Mouse (Mus musculus) CH12.LX (cell line): ENCODE measurements around the gene Map4k4.

ENCODE experiments used
- CTCF ChIP-seq, 2 experiments: IDR thresholded peaks in 1 of 2; conservative IDR thresholded peaks in 1 of 2; 2 replicates each; pipeline ENCODE4 v1.5.1; 2011 to 2012; ENCODE audit warnings: low read depth in 2 of 2, low read length in 2 of 2, improper control_type of control experiment in 1 of 2, inconsistent platforms in 1 of 2, mild to moderate bottlenecking in 1 of 2, moderate library complexity in 1 of 2
- HCFC1 ChIP-seq: IDR thresholded peaks from 2 replicates; pipeline ENCODE4 v1.6.1; 2012; ENCODE audit warnings: low read depth, mild to moderate bottlenecking, inconsistent platforms, low read length, improper control_type of control experiment
- KAT2A ChIP-seq: IDR thresholded peaks from 2 replicates; pipeline ENCODE4 v1.6.1; 2012; ENCODE audit warnings: low read length, improper control_type of control experiment, inconsistent platforms; ENCODE audit not compliant: insufficient replicate concordance
- MAFK ChIP-seq: IDR thresholded peaks from 2 replicates; pipeline ENCODE4 v1.6.1; 2011; ENCODE audit warnings: low read length, improper control_type of control experiment; ENCODE audit not compliant: insufficient replicate concordance
- MAX ChIP-seq: IDR thresholded peaks from 2 replicates; pipeline ENCODE4 v1.6.1; 2011; ENCODE audit warnings: low read length, improper control_type of control experiment
- MAZ ChIP-seq: IDR thresholded peaks from 2 replicates; pipeline ENCODE4 v1.6.1; 2012; ENCODE audit warnings: low read depth, mild to moderate bottlenecking, inconsistent platforms, low read length, improper control_type of control experiment, moderate library complexity
- MXI1 ChIP-seq: IDR thresholded peaks from 2 replicates; pipeline ENCODE4 v1.6.1; 2011; ENCODE audit warnings: mild to moderate bottlenecking, low read depth, low read length, improper control_type of control experiment
- NELFE ChIP-seq: IDR thresholded peaks from 2 replicates; pipeline ENCODE4 v1.6.1; 2011; ENCODE audit warnings: low read depth, low read length, improper control_type of control experiment
- NRF1 ChIP-seq: IDR thresholded peaks from 2 replicates; pipeline ENCODE4 v1.6.1; 2014; ENCODE audit warnings: low read depth, mild to moderate bottlenecking, inconsistent platforms, low read length, improper control_type of control experiment, moderate library complexity
- POLR2A ChIP-seq: IDR thresholded peaks from 2 replicates; pipeline ENCODE4 v1.6.1; 2011; ENCODE audit warnings: low read depth, mild to moderate bottlenecking, improper control_type of control experiment, low read length
- TBP ChIP-seq: conservative IDR thresholded peaks from 2 replicates; pipeline ENCODE4 v1.6.1; 2011; ENCODE audit warnings: low read depth, low read length, improper control_type of control experiment
- TCF12 ChIP-seq: IDR thresholded peaks from 2 replicates; pipeline ENCODE4 v1.6.1; 2014; ENCODE audit warnings: low read depth, mild to moderate bottlenecking, inconsistent platforms, low read length, improper control_type of control experiment

GRCm38 (mm10) chr1:40055963-40056362 is 155.2 kb downstream of the Map4k4 start:
- TF ChIP-seq POLR2A (no peak), MXI1 (no peak), CTCF (conservative IDR thresholded peaks at IDR 0.05 in 1 of 2, IDR thresholded peaks at IDR 0.05 in 1 of 2; ENCODE audit: low read depth in 2 of 2, low read length in 2 of 2) (no peak), NRF1 (no peak), MAFK (no peak), MAZ (no peak), TCF12 (no peak), HCFC1 (no peak), TBP (no peak), MAX (no peak), NELFE (no peak), KAT2A (no peak)
